Mouse (Mus musculus) liver, embryonic 14.5 days (tissue): ENCODE measurements around the gene Tmem14c. TPM values are rescaled to one million over a fixed set of nuclear protein-coding genes. Genes with fewer than 3 reads are reported as not detected.
A peak's percentile ranks its signal among the peaks of the same experiment; 100 is the strongest.

ENCODE experiments used
- ATAC-seq: fragments of 200-750 bp; cut with Nextera tagmentation; 2 replicates; pipeline ENCODE4 v1.8.0; 2017; ENCODE audit warnings: moderate number of reproducible peaks, mild to moderate bottlenecking, moderate library complexity; ENCODE audit not compliant: insufficient read depth
- DNase-seq, 3 experiments: peaks; one replicate each; pipeline ENCODE4 v3.0.0-alpha.2; 2012 to 2013; ENCODE audit warnings: low read depth in 3 of 3, low spot score in 3 of 3
- H3K27ac ChIP-seq: fragments of 300-500 bp; sonication (generic); 2 replicates; pipeline ENCODE4 v1.5.1; 2014; ENCODE audit warnings: moderate library complexity, mild to moderate bottlenecking, control low read depth, inconsistent platforms
- H3K27me3 ChIP-seq: fragments of 300-500 bp; sonication (generic); 2 replicates; pipeline ENCODE4 v1.6.1; 2014; ENCODE audit warnings: mild to moderate bottlenecking, low read length, moderate library complexity; ENCODE audit not compliant: control insufficient read depth, insufficient read depth
- H3K36me3 ChIP-seq: fragments of 300-500 bp; sonication (generic); replicated peaks from 2 replicates; pipeline ENCODE4 v1.6.1; 2014; ENCODE audit warnings: low read depth; ENCODE audit not compliant: control insufficient read depth, insufficient read depth
- H3K4me1 ChIP-seq, 2 experiments: fragments of 200-500 bp in 1 of 2; fragments of 300-500 bp in 1 of 2; sonication (generic) in 1 of 2; replicated peaks; 2 replicates each; pipeline ENCODE4 v1.6.1; 2012 to 2014; ENCODE audit warnings: antibody characterized with exemption in 1 of 2, inconsistent platforms in 1 of 2, low read length in 1 of 2; ENCODE audit not compliant: control insufficient read depth in 2 of 2, insufficient read depth in 2 of 2
- H3K4me2 ChIP-seq: fragments of 300-500 bp; sonication (generic); 2 replicates; pipeline ENCODE4 v1.6.1; 2014; ENCODE audit warnings: low read depth, mild to moderate bottlenecking, control low read depth, moderate library complexity
- H3K4me3 ChIP-seq, 2 experiments: fragments of 200-500 bp in 1 of 2; fragments of 300-500 bp in 1 of 2; sonication (generic) in 1 of 2; 2 replicates each; pipeline ENCODE4 v1.5.1; 2012 to 2014; ENCODE audit warnings: low read depth in 2 of 2, low read length in 2 of 2, mild to moderate bottlenecking in 2 of 2, control low read depth in 1 of 2, inconsistent platforms in 1 of 2, moderate library complexity in 1 of 2; ENCODE audit not compliant: insufficient read depth in 1 of 2
- H3K9ac ChIP-seq: fragments of 300-500 bp; sonication (generic); replicated peaks from 2 replicates; pipeline ENCODE4 v1.6.1; 2014; ENCODE audit warnings: mild to moderate bottlenecking, control low read depth, moderate library complexity
- H3K9me3 ChIP-seq: fragments of 300-500 bp; sonication (generic); 2 replicates; pipeline ENCODE4 v1.6.1; 2016; ENCODE audit warnings: low read length, mixed read lengths; ENCODE audit not compliant: control insufficient read depth
- CTCF ChIP-seq: IDR thresholded peaks from 2 replicates; pipeline ENCODE4 v1.5.1; 2016; ENCODE audit warnings: antibody characterized with exemption, low read depth, control low read depth
- EP300 ChIP-seq: IDR thresholded peaks from 2 replicates; pipeline ENCODE4 v1.6.1; 2016; ENCODE audit warnings: antibody characterized with exemption, low read depth
- WGBS: fragments of 180-500 bp; shearing (Covaris S2); extraction: QIAGEN DNeasy Blood & Tissue Kit; methylation state at CpG from one replicate; pipeline ENCODE4 v1.1.7; 2014; ENCODE audit not compliant: insufficient replicate concordance; 5-methylcytosine and 5-hydroxymethylcytosine counted together
- polyA plus RNA-seq, 2 experiments: library from polyadenylated mRNA; depleted of rRNA in 1 of 2; stranded (reverse) in 1 of 2; unstranded in 1 of 2; fragments of >200 nt; fragmentation: Nextera tagmentation in 1 of 2; extraction: Ambion mirVana in 1 of 2; gene quantifications; 2 replicates each; pipeline versions ENCODE4 v1.2.1 to v1.2.3; 2012 to 2014

The Tmem14c gene
- polyA plus RNA-seq, 2 experiments: 364 to 866 TPM

DNA sequence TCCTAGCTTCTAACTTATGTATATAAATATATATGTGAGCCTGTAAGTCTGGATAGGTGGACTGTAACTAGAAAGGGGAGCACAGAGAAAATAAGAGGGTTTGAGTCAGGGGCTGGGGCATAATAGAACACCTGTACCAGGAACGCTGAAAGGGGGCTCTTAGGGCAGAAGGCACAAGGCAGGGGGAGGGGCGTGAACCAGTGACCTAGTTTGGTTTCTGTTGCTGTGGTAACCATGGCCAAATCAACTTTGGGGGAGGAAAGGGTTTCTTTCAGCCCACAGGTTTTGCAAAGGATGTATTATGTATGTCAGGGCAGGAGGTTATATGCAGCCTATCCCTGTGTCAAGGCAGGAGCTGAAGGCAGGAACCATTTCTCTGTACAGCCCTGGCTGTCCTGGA lies 44.3 kb upstream of the Tmem14c start:
- H3K4me1 ChIP-seq: peaks cover 0 to 4% of the 10 kb centered on the region in 2 experiments; a peak in 2 of 4 replicates
- DNase-seq: no peak
- no peaks in the 10 kb centered on the region for H3K9me3 ChIP-seq
- H3K9ac ChIP-seq: no peak overlapping the region
- no peaks in the 10 kb centered on the region for H3K27me3 ChIP-seq
- TF ChIP-seq EP300 (no peak), CTCF (no peak)
- H3K4me3 ChIP-seq: no peak overlapping the region
- H3K27ac ChIP-seq: no peak overlapping the region
- H3K36me3 ChIP-seq: no peaks in the 10 kb centered on the region
- ATAC-seq: no peak
- H3K4me2 ChIP-seq: no peak overlapping the region
- WGBS: 55% methylated on average over 2 of the region's 2 CpGs

DNA sequence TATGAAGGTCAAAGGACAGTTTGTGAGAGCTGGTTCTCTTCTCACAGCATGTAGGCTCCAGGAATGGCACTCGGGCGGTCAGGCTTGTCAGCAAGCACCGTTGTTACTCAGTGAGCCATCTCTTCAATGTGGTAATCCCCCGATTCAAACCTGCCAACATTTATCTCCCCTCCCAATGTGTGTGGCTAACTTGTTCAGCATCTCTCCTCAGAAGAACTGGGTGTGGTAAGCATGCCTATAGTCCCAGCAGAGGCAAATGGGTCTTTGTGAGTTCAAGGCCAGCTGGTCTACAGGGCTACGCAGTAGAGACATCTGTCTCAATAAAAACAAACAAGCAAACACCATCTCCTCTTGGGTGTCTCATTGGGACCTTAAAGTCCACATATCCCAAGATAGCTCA lies 43.1 kb upstream of the Tmem14c start:
- no peak for TF ChIP-seq EP300
- Histone ChIP-seq H3K4me3 (no peak overlapping the region), H3K4me2 (no peak overlapping the region), H3K4me1 (peaks cover 0 to 8% of the 10 kb centered on the region in 2 experiments; a peak in 2 of 4 replicates), H3K9me3 (no peaks in the 10 kb centered on the region), H3K36me3 (no peaks in the 10 kb centered on the region), H3K27ac (no peak overlapping the region), H3K27me3 (no peaks in the 10 kb centered on the region), H3K9ac (no peak overlapping the region)
- DNase-seq: no peak
- ATAC-seq: no peak
- 77% methylated on average over 5 of the region's 5 CpGs for WGBS

DNA sequence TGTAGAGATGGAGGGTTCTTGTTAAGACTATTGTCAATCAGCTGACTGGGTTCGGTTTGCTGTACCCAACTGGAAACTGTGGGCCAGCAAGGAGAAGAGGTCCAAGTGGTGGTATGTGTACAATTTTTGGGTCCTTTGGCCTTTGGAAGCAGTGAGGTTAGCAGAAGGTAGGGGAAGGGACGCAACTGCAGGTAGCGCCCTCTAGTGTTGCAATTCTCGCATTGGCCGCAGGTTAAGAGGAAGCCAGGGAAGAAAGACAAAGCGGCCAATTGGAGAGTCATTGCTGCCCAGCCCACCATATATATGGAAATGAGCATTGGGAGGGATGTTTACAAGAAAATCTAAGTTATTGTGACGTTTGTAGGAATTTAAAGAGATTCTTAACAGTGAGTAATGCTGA lies 38.5 kb upstream of the Tmem14c start:
- 9% methylated on average over 7 of the region's 7 CpGs for WGBS
- no peak overlapping the region for H3K9ac ChIP-seq
- no peak overlapping the region for H3K4me2 ChIP-seq
- H3K36me3 ChIP-seq: no peaks in the 10 kb centered on the region
- H3K27ac ChIP-seq: no peak overlapping the region
- no peak overlapping the region for H3K4me3 ChIP-seq
- peaks cover 0 to 4% of the 10 kb centered on the region in 2 experiments; a peak in 1 of 4 replicates for H3K4me1 ChIP-seq
- TF ChIP-seq EP300 (no peak), CTCF (peak; percentile 90)
- ATAC-seq (no peak), DNase-seq (no peak)
- no peaks in the 10 kb centered on the region for H3K27me3 ChIP-seq
- no peaks in the 10 kb centered on the region for H3K9me3 ChIP-seq

DNA sequence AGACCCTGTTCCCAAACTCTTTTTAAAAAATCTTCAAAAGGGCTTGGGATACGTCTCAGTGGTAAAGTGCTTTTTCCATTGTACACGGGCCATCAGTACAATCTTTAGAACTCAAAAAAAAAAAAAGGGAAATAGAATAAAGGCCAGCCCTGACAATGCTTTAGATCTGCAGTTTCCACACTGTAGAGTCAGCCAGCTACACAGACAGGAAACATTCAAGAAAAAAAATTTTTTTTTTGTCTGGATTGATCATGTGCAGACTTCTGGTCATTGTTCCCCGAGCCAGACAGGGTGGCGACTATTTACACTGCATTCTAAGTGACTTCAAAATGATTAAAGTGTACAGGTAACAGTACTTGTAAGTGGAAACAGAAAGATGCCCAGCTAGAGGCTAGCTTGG lies 37.4 kb upstream of the Tmem14c start:
- WGBS: 30% methylated on average over 4 of the region's 4 CpGs
- Histone ChIP-seq H3K27me3 (no peaks in the 10 kb centered on the region), H3K36me3 (no peaks in the 10 kb centered on the region), H3K4me3 (no peak overlapping the region), H3K4me2 (no peak overlapping the region), H3K9ac (no peak overlapping the region), H3K27ac (no peak overlapping the region), H3K4me1 (peaks cover 0 to 4% of the 10 kb centered on the region in 2 experiments; a peak in 1 of 4 replicates), H3K9me3 (no peaks in the 10 kb centered on the region)
- no peak for DNase-seq
- no peak for ATAC-seq
- TF ChIP-seq CTCF: no peak
- TF ChIP-seq EP300: no peak

DNA sequence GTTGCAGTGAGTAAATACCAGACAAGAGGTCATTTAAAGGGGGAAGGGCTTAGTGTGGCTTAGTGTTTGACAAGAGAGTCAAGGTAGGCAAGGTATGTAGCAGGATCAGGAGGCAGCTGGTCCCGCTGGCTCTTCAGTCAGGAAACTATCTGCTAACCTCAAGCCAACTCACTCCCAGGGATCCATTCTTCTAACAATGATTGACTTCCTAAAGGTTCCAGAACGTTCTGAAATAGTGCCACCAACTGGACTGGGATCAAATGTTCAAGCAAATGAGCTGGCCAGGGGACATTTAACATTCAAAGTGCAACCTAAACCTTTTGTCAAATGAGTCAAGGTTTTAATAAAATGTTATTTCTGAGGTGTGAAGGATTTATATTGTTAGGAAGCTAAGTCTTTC lies 36.8 kb upstream of the Tmem14c start:
- DNase-seq (no peak), ATAC-seq (no peak)
- Histone ChIP-seq H3K9ac (no peak overlapping the region), H3K27me3 (no peaks in the 10 kb centered on the region), H3K4me2 (no peak overlapping the region), H3K36me3 (no peaks in the 10 kb centered on the region), H3K9me3 (no peaks in the 10 kb centered on the region), H3K4me3 (no peak overlapping the region), H3K27ac (no peak overlapping the region), H3K4me1 (peaks cover 0 to 4% of the 10 kb centered on the region in 2 experiments; a peak in 1 of 4 replicates)
- TF ChIP-seq EP300 (no peak), CTCF (no peak)
- WGBS: 24% methylated on average over 2 of the region's 2 CpGs

DNA sequence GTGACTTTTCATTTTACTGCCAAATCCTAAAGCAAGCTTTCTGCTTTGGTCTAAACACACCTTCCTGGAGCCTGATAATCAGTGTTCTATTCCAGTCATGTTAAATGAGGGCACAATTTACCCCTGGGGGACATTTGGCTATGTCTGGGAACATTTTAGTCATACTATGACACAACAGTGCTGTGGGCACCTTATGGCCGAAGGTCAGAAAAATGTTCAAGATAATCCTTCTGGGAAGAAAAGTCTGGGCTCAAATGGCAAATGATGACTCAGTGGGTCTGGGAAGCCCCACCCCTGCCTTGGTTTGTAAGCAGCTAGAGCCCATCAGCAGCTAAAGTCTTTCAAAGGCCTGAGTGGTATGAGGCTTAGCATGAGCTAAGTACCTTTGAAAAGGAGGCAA lies 33.3 kb upstream of the Tmem14c start:
- no peak for DNase-seq
- 50% methylated on average over 1 of the region's 1 CpGs for WGBS

More for the DNA sequence above, 33.3 kb upstream of the Tmem14c start:
- no peak overlapping the region for H3K9ac ChIP-seq
- no peak overlapping the region for H3K4me3 ChIP-seq
- no peak overlapping the region for H3K27ac ChIP-seq
- H3K4me1 ChIP-seq: peaks cover 2 to 8% of the 10 kb centered on the region in 2 experiments; a peak in 3 of 4 replicates
- no peak for ATAC-seq
- no peaks in the 10 kb centered on the region for H3K36me3 ChIP-seq
- no peaks in the 10 kb centered on the region for H3K27me3 ChIP-seq
- no peak for TF ChIP-seq EP300
- no peak for TF ChIP-seq CTCF
- no peak overlapping the region for H3K4me2 ChIP-seq
- H3K9me3 ChIP-seq: no peaks in the 10 kb centered on the region
